Mouse (Mus musculus) MEL (cell line): ENCODE measurements around the gene Tmem253. TPM values are rescaled to one million over a fixed set of nuclear protein-coding genes. Genes with fewer than 3 reads are reported as not detected.

Source experiments
- DNase-seq: peaks from one replicate; pipeline ENCODE4 v3.0.0; 2011; ENCODE audit warnings: low read depth, low spot score
- H3K27ac ChIP-seq: 2 replicates; pipeline ENCODE4 v1.5.1; 2012; ENCODE audit warnings: low read depth, mild to moderate bottlenecking, control low read depth, low read length, moderate library complexity; ENCODE audit not compliant: control insufficient read depth
- H3K27me3 ChIP-seq, 2 experiments: fragments of 150-350 bp in 1 of 2; sonication (generic) in 1 of 2; 2 replicates each; pipeline ENCODE4 v1.6.1; 2012; ENCODE audit warnings: low read length in 2 of 2, mild to moderate bottlenecking in 2 of 2, improper control_type of control experiment in 1 of 2, moderate library complexity in 1 of 2; ENCODE audit not compliant: insufficient read depth in 2 of 2, control insufficient read depth in 1 of 2
- H3K36me3 ChIP-seq, 2 experiments: 2 replicates each; pipeline ENCODE4 v1.6.1; 2012 to 2014; ENCODE audit warnings: low read length in 2 of 2, improper control_type of control experiment in 1 of 2, inconsistent platforms in 1 of 2, mild to moderate bottlenecking in 1 of 2; ENCODE audit not compliant: insufficient read depth in 2 of 2, control insufficient read depth in 1 of 2
- H3K4me1 ChIP-seq, 2 experiments: fragments of 150-350 bp in 1 of 2; sonication (generic) in 1 of 2; 2 replicates each; pipeline ENCODE4 v1.6.1; 2012; ENCODE audit warnings: low read length in 2 of 2, improper control_type of control experiment in 1 of 2, mild to moderate bottlenecking in 1 of 2; ENCODE audit not compliant: insufficient read depth in 2 of 2, control insufficient read depth in 1 of 2
- H3K4me3 ChIP-seq, 2 experiments: fragments of 150-350 bp in 1 of 2; sonication (generic) in 1 of 2; 2 replicates each; pipeline ENCODE4 v1.5.1; 2012; ENCODE audit warnings: low read depth in 2 of 2, low read length in 2 of 2, mild to moderate bottlenecking in 2 of 2, moderate library complexity in 2 of 2, control low read depth in 1 of 2, improper control_type of control experiment in 1 of 2; ENCODE audit not compliant: control insufficient read depth in 1 of 2, insufficient read depth in 1 of 2
- H3K79me2 ChIP-seq: 2 replicates; pipeline ENCODE4 v1.6.1; 2012; ENCODE audit warnings: mild to moderate bottlenecking, low read length, moderate library complexity; ENCODE audit not compliant: control insufficient read depth, poor library complexity, insufficient read depth
- H3K9ac ChIP-seq: 2 replicates; pipeline ENCODE4 v1.6.1; 2012; ENCODE audit warnings: low read depth, mild to moderate bottlenecking, control low read depth, low read length, moderate library complexity; ENCODE audit not compliant: control insufficient read depth, poor library complexity, severe bottlenecking
- H3K9me3 ChIP-seq: fragments of 150-350 bp; sonication (generic); replicated peaks from 2 replicates; pipeline ENCODE4 v1.6.1; 2012; ENCODE audit warnings: mild to moderate bottlenecking, low read length, improper control_type of control experiment, moderate library complexity; ENCODE audit not compliant: insufficient read depth
- BHLHE40 ChIP-seq: IDR thresholded peaks from 2 replicates; pipeline ENCODE4 v1.6.1; 2012; ENCODE audit warnings: low read depth, mild to moderate bottlenecking, inconsistent platforms, low read length, improper control_type of control experiment, borderline replicate concordance
- CHD1 ChIP-seq: IDR thresholded peaks from 2 replicates; pipeline ENCODE4 v1.6.1; 2012; ENCODE audit warnings: low read depth, mild to moderate bottlenecking, inconsistent platforms, low read length, improper control_type of control experiment
- CTCF ChIP-seq, 3 experiments: IDR thresholded peaks in 2 of 3; conservative IDR thresholded peaks in 1 of 3; 2 replicates each; pipeline ENCODE4 v1.5.1; 2011 to 2012; ENCODE audit warnings: low read length in 3 of 3, low read depth in 2 of 3, mild to moderate bottlenecking in 2 of 3, improper control_type of control experiment in 1 of 3, inconsistent platforms in 1 of 3, mixed read lengths in 1 of 3, moderate library complexity in 1 of 3; ENCODE audit not compliant: control insufficient read depth in 1 of 3, insufficient read depth in 1 of 3, poor library complexity in 1 of 3, severe bottlenecking in 1 of 3
- E2F4 ChIP-seq: IDR thresholded peaks from 2 replicates; pipeline ENCODE4 v1.6.1; 2011; ENCODE audit warnings: low read depth, low read length, improper control_type of control experiment, borderline replicate concordance
- EP300 ChIP-seq, 2 experiments: IDR thresholded peaks; 2 replicates each; pipeline ENCODE4 v1.6.1; 2011; ENCODE audit warnings: improper control_type of control experiment in 2 of 2, low read length in 2 of 2, low read depth in 1 of 2, mild to moderate bottlenecking in 1 of 2
- ETS1 ChIP-seq: IDR thresholded peaks from 2 replicates; pipeline ENCODE4 v1.6.1; 2012; ENCODE audit warnings: low read depth, mild to moderate bottlenecking, inconsistent platforms, low read length, improper control_type of control experiment, moderate library complexity
- GABPA ChIP-seq: IDR thresholded peaks from 2 replicates; pipeline ENCODE4 v1.6.1; 2012; ENCODE audit warnings: low read depth, mild to moderate bottlenecking, inconsistent platforms, low read length, improper control_type of control experiment, moderate library complexity
- GATA1 ChIP-seq: IDR thresholded peaks from 2 replicates; pipeline ENCODE4 v1.6.1; 2011; ENCODE audit warnings: low read depth, low read length, improper control_type of control experiment
- KAT2A ChIP-seq: conservative IDR thresholded peaks from 2 replicates; pipeline ENCODE4 v1.6.1; 2012; ENCODE audit warnings: low read depth, low read length, improper control_type of control experiment, inconsistent platforms
- MAX ChIP-seq: IDR thresholded peaks from 2 replicates; pipeline ENCODE4 v1.6.1; 2011; ENCODE audit warnings: low read length, improper control_type of control experiment
- MYB ChIP-seq: IDR thresholded peaks from 2 replicates; pipeline ENCODE4 v1.6.1; 2011; ENCODE audit warnings: mild to moderate bottlenecking, low read depth, low read length, improper control_type of control experiment
- MYC ChIP-seq: IDR thresholded peaks from 2 replicates; pipeline ENCODE4 v1.6.1; 2011; ENCODE audit warnings: low read depth, mild to moderate bottlenecking, low read length, improper control_type of control experiment, moderate library complexity
- POLR2AphosphoS2 ChIP-seq: IDR thresholded peaks from 2 replicates; pipeline ENCODE4 v1.6.1; 2011; ENCODE audit warnings: low read length, improper control_type of control experiment
- POLR2AphosphoS5 ChIP-seq: IDR thresholded peaks from 2 replicates; pipeline ENCODE4 v1.6.1; 2012; ENCODE audit warnings: low read depth, borderline replicate concordance, mild to moderate bottlenecking, inconsistent platforms, low read length, moderate library complexity, mixed read lengths
- RCOR1 ChIP-seq: IDR thresholded peaks from 2 replicates; pipeline ENCODE4 v1.6.1; 2012; ENCODE audit warnings: low read depth, mild to moderate bottlenecking, inconsistent platforms, low read length, improper control_type of control experiment
- SIN3A ChIP-seq: IDR thresholded peaks from 2 replicates; pipeline ENCODE4 v1.6.1; 2012; ENCODE audit warnings: low read length, improper control_type of control experiment, inconsistent platforms
- SMC3 ChIP-seq: IDR thresholded peaks from 2 replicates; pipeline ENCODE4 v1.6.1; 2011; ENCODE audit warnings: low read depth, low read length, improper control_type of control experiment
- TAL1 ChIP-seq: IDR thresholded peaks from 2 replicates; pipeline ENCODE4 v1.6.1; 2012; ENCODE audit warnings: mild to moderate bottlenecking, inconsistent platforms, low read length, moderate library complexity, mixed read lengths
- TBP ChIP-seq: IDR thresholded peaks from 2 replicates; pipeline ENCODE4 v1.8.0; 2011; ENCODE audit warnings: low read depth, low read length, improper control_type of control experiment
- TCF12 ChIP-seq: IDR thresholded peaks from 2 replicates; pipeline ENCODE4 v1.6.1; 2014; ENCODE audit warnings: low read depth, mild to moderate bottlenecking, inconsistent platforms, low read length, improper control_type of control experiment, moderate library complexity
- UBTF ChIP-seq: IDR thresholded peaks from 2 replicates; pipeline ENCODE4 v1.6.1; 2012; ENCODE audit warnings: low read depth, mild to moderate bottlenecking, inconsistent platforms, low read length, improper control_type of control experiment, moderate library complexity, borderline replicate concordance; ENCODE audit not compliant: insufficient read depth
- USF1 ChIP-seq: IDR thresholded peaks from 2 replicates; pipeline ENCODE4 v1.6.1; 2014; ENCODE audit warnings: low read depth, mild to moderate bottlenecking, inconsistent platforms, low read length, improper control_type of control experiment, moderate library complexity
- ZKSCAN1 ChIP-seq: IDR thresholded peaks from 2 replicates; pipeline ENCODE4 v1.6.1; 2012; ENCODE audit warnings: low read depth, mild to moderate bottlenecking, inconsistent platforms, low read length, improper control_type of control experiment, moderate library complexity
- polyA plus RNA-seq, 2 experiments: library from polyadenylated mRNA; stranded (reverse) in 1 of 2; unstranded in 1 of 2; fragments of >175 nt in 1 of 2; fragments of >200 nt in 1 of 2; gene quantifications; 2 replicates each; pipeline versions ENCODE4 v1.2.1 to v1.2.4; 2012; ENCODE audit warnings: low replicate concordance in 2 of 2, low read depth in 1 of 2; ENCODE audit not compliant: insufficient read length in 2 of 2, insufficient read depth in 1 of 2, missing spikeins in 1 of 2
- total RNA-seq: library from RNA; depleted of rRNA; stranded (reverse); fragments of 300-350 nt; gene quantifications from 2 replicates; pipeline ENCODE4 v1.2.3, GENCODE M21; 2012

Tmem253 gene
- total and polyA plus RNA-seq, 3 experiments: 0.46 to 3.6 TPM; not detected in 1

DNA sequence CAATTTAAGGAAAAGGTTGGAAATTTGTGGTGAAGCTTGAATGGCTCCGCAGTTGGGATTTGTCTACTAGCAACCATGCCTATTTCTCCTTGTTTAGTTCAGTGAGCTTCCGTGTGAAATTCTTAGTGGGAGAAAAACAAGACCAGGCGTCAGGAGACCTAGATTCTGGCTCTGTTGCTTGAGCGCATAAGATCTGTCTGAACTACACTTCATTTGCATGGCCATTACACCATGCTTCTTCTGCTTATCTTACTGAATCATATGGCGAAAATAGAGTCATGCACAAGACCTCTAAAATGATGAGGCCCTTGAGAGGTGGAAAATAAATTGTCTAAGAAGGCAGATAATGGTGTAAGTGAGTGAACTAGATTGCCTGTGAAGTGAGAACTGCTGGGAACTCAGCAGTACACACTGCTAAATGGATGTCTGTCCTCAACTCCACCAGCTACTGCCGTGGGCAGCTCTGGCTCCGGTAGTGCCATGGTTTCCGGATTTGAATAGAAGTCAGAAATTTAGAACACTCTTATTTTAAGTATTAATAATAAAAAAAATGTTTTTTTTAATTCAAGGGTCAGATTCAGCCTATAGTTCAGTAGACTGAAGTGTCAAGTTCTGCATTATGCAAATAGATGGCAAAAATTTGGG is 6.2 kb downstream of the Tmem253 start:
- Histone ChIP-seq H3K4me1 (peaks cover 9 to 32% of the 10 kb centered on the region in 2 experiments), H3K4me3 (peak overlapping the region; percentile 6 to 32), H3K27me3 (no peaks in the 10 kb centered on the region), H3K36me3 (peaks cover 0 to 25% of the 10 kb centered on the region in 2 experiments; a peak in 2 of 4 replicates), H3K9me3 (no peaks in the 10 kb centered on the region), H3K27ac (peak overlapping the region; percentile 94), H3K79me2 (peaks cover 14% of the 10 kb centered on the region), H3K9ac (peak overlapping the region; percentile 88)
- TF ChIP-seq GATA1 (peak; percentile 91), POLR2AphosphoS2 (no peak), RCOR1 (peak; percentile 80), E2F4 (no peak), EP300 (IDR thresholded peaks at IDR 0.05; ENCODE audit: low read depth in 1 of 2, low read length in 2 of 2) (peak; percentile 34 to 80; a peak in 3 of 4 replicates), KAT2A (no peak), TBP (peak; percentile 48; the same call in 1 of the 2 replicates), ETS1 (peak; percentile 99), BHLHE40 (peak; percentile 61; the same call in 1 of the 2 replicates), MYB (no peak), TAL1 (peak; percentile 65), TCF12 (peak; percentile 79), SIN3A (peak; percentile 87)
- peak; percentile 89 for DNase-seq

DNA sequence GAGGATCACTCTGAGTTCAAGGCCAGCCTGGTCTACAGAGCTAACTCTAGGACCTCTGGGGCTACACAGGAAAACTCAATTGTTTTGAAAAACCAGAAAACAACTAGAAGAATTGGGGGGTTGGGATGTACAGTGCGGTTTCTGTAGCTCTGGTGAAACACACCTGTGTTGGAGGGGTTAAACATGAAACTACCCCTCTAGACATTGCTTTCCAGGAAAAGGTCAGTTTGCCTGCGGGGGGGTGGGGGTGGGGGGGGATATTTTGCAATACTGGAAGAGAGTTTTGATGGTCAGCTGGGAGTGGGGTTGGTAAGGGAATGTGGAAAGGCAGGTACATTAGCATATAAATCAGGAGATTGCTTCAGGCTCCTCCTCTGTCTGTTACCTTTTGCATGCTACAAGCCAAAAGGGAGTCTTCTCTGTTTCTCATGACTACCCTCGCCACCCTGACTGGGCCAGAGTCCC is 6.8 kb downstream of the Tmem253 start:
- Histone ChIP-seq H3K27ac (peak overlapping the region; percentile 94), H3K36me3 (peaks cover 0 to 25% of the 10 kb centered on the region in 2 experiments; a peak in 2 of 4 replicates), H3K27me3 (no peaks in the 10 kb centered on the region), H3K9ac (peak overlapping the region; percentile 88), H3K4me1 (peaks cover 9 to 28% of the 10 kb centered on the region in 2 experiments), H3K9me3 (no peaks in the 10 kb centered on the region), H3K79me2 (peaks cover 14% of the 10 kb centered on the region), H3K4me3 (peak overlapping the region; percentile 39 to 60)
- DNase-seq: no peak
- no peak for TF ChIP-seq TAL1
- TF ChIP-seq SMC3: no peak
- TF ChIP-seq RCOR1: no peak
- TF ChIP-seq ZKSCAN1: no peak
- TF ChIP-seq ETS1: no peak
- no peak for TF ChIP-seq POLR2AphosphoS5
- no peak for TF ChIP-seq MAX
- no peak for TF ChIP-seq TBP
- no peak for TF ChIP-seq GABPA
- TF ChIP-seq USF1: no peak
- TF ChIP-seq CTCF (IDR thresholded peaks at IDR 0.05 in 2 of 3, conservative IDR thresholded peaks at IDR 0.05 in 1 of 3; ENCODE audit: control insufficient read depth in 1 of 3, insufficient read depth in 1 of 3, low read depth in 2 of 3, low read length in 3 of 3, poor library complexity in 1 of 3, severe bottlenecking in 1 of 3): no peak
- TF ChIP-seq CHD1: no peak
- TF ChIP-seq MYC: no peak
- no peak for TF ChIP-seq UBTF
